Mouse (Mus musculus): Measurements from ENCODE around the gene Pigk. TPM values are rescaled to one million over a fixed set of nuclear protein-coding genes. Genes with fewer than 3 reads are reported as not detected.

The Pigk gene
- polyA plus RNA-seq, 1 experiment, result 0.65 TPM

GRCm38 (mm10) chr3:152925364-152925763 is 211.5 kb downstream of the Pigk start:
- TF ChIP-seq GATA1 (IDR thresholded peaks at IDR 0.05; ENCODE audit: low read length), result no peak
- no peak for TF ChIP-seq TAL1 (IDR thresholded peaks at IDR 0.05; ENCODE audit: low read length)
- Histone ChIP-seq H3K4me3 (replicated peaks) (no peak overlapping the region), H3K9me3 (ENCODE audit: control insufficient read depth, low read length) (no peaks in the 10 kb centered on the region), H3K36me3 (ENCODE audit: control insufficient read depth) (no peaks in the 10 kb centered on the region), H3K4me1 (ENCODE audit: control insufficient read depth) (peaks cover 13% of the 10 kb centered on the region), H3K27me3 (ENCODE audit: control insufficient read depth) (no peaks in the 10 kb centered on the region)

- no peaks in the 10 kb centered on the region for H3K27me3 ChIP-seq (ENCODE audit: control insufficient read depth)
- H3K4me3 ChIP-seq (replicated peaks), result no peak overlapping the region
- H3K9me3 ChIP-seq (ENCODE audit: control insufficient read depth, low read length), result no peaks in the 10 kb centered on the region
- TF ChIP-seq GATA1 (IDR thresholded peaks at IDR 0.05; ENCODE audit: low read length), result no peak
- TF ChIP-seq TAL1 (IDR thresholded peaks at IDR 0.05; ENCODE audit: low read length), result no peak
- H3K4me1 ChIP-seq (ENCODE audit: control insufficient read depth), result peaks cover 13% of the 10 kb centered on the region
- no peaks in the 10 kb centered on the region for H3K36me3 ChIP-seq (ENCODE audit: control insufficient read depth)
Observed at GRCm38 (mm10) chr3:152926166-152926565, 212.3 kb downstream of the Pigk start.

- Histone ChIP-seq H3K4me1 (ENCODE audit: control insufficient read depth) (peaks cover 13% of the 10 kb centered on the region), H3K36me3 (ENCODE audit: control insufficient read depth) (no peaks in the 10 kb centered on the region), H3K27me3 (ENCODE audit: control insufficient read depth) (no peaks in the 10 kb centered on the region), H3K9me3 (ENCODE audit: control insufficient read depth, low read length) (no peaks in the 10 kb centered on the region), H3K4me3 (replicated peaks) (no peak overlapping the region)
- TF ChIP-seq TAL1 (IDR thresholded peaks at IDR 0.05; ENCODE audit: low read length) (no peak), GATA1 (IDR thresholded peaks at IDR 0.05; ENCODE audit: low read length) (no peak)
Observed at GRCm38 (mm10) chr3:152928287-152928975, 214.5 kb downstream of the Pigk start.

- H3K4me3 ChIP-seq (replicated peaks), result peak overlapping the region; percentile 12
- peaks cover 13% of the 10 kb centered on the region for H3K4me1 ChIP-seq (ENCODE audit: control insufficient read depth)
- H3K27me3 ChIP-seq (ENCODE audit: control insufficient read depth), result no peaks in the 10 kb centered on the region
- H3K9me3 ChIP-seq (ENCODE audit: control insufficient read depth, low read length), result no peaks in the 10 kb centered on the region
- TF ChIP-seq TAL1 (IDR thresholded peaks at IDR 0.05; ENCODE audit: low read length) (no peak), GATA1 (IDR thresholded peaks at IDR 0.05; ENCODE audit: low read length) (no peak)
- H3K36me3 ChIP-seq (ENCODE audit: control insufficient read depth), result no peaks in the 10 kb centered on the region
Observed at GRCm38 (mm10) chr3:152929256-152929787, 215.4 kb downstream of the Pigk start.

GRCm38 (mm10) chr3:152929788-152930281 is 215.9 kb downstream of the Pigk start:
- Histone ChIP-seq H3K27me3 (ENCODE audit: control insufficient read depth) (no peaks in the 10 kb centered on the region), H3K4me1 (ENCODE audit: control insufficient read depth) (peaks cover 13% of the 10 kb centered on the region), H3K9me3 (ENCODE audit: control insufficient read depth, low read length) (no peaks in the 10 kb centered on the region), H3K4me3 (replicated peaks) (peak overlapping the region; percentile 13), H3K36me3 (ENCODE audit: control insufficient read depth) (no peaks in the 10 kb centered on the region)
- TF ChIP-seq GATA1 (IDR thresholded peaks at IDR 0.05; ENCODE audit: low read length) (no peak), TAL1 (IDR thresholded peaks at IDR 0.05; ENCODE audit: low read length) (no peak)

- peaks cover 13% of the 10 kb centered on the region for H3K4me1 ChIP-seq (ENCODE audit: control insufficient read depth)
- H3K9me3 ChIP-seq (ENCODE audit: control insufficient read depth, low read length), result no peaks in the 10 kb centered on the region
- H3K36me3 ChIP-seq (ENCODE audit: control insufficient read depth), result no peaks in the 10 kb centered on the region
- no peak overlapping the region for H3K4me3 ChIP-seq (replicated peaks)
- TF ChIP-seq TAL1 (IDR thresholded peaks at IDR 0.05; ENCODE audit: low read length) (no peak), GATA1 (IDR thresholded peaks at IDR 0.05; ENCODE audit: low read length) (no peak)
- H3K27me3 ChIP-seq (ENCODE audit: control insufficient read depth), result no peaks in the 10 kb centered on the region
Observed at GRCm38 (mm10) chr3:152931354-152931753, 217.5 kb downstream of the Pigk start.

- no peaks in the 10 kb centered on the region for H3K27me3 ChIP-seq (ENCODE audit: control insufficient read depth)
- peaks cover 13% of the 10 kb centered on the region for H3K4me1 ChIP-seq (ENCODE audit: control insufficient read depth)
- H3K9me3 ChIP-seq (ENCODE audit: control insufficient read depth, low read length), result no peaks in the 10 kb centered on the region
- TF ChIP-seq TAL1 (IDR thresholded peaks at IDR 0.05; ENCODE audit: low read length), result no peak
- no peak for TF ChIP-seq GATA1 (IDR thresholded peaks at IDR 0.05; ENCODE audit: low read length)
- no peak overlapping the region for H3K4me3 ChIP-seq (replicated peaks)
- H3K36me3 ChIP-seq (ENCODE audit: control insufficient read depth), result no peaks in the 10 kb centered on the region
Observed at GRCm38 (mm10) chr3:152932096-152932495, 218.2 kb downstream of the Pigk start.

- TF ChIP-seq TAL1 (IDR thresholded peaks at IDR 0.05; ENCODE audit: low read length), result no peak
- TF ChIP-seq GATA1 (IDR thresholded peaks at IDR 0.05; ENCODE audit: low read length), result no peak
- Histone ChIP-seq H3K27me3 (ENCODE audit: control insufficient read depth) (no peaks in the 10 kb centered on the region), H3K36me3 (ENCODE audit: control insufficient read depth) (no peaks in the 10 kb centered on the region), H3K9me3 (ENCODE audit: control insufficient read depth, low read length) (no peaks in the 10 kb centered on the region), H3K4me3 (replicated peaks) (no peak overlapping the region), H3K4me1 (ENCODE audit: control insufficient read depth) (peaks cover 13% of the 10 kb centered on the region)
Observed at GRCm38 (mm10) chr3:152932544-152932943, 218.6 kb downstream of the Pigk start.

- Histone ChIP-seq H3K4me1 (ENCODE audit: control insufficient read depth) (peaks cover 11% of the 10 kb centered on the region), H3K9me3 (ENCODE audit: control insufficient read depth, low read length) (no peaks in the 10 kb centered on the region), H3K27me3 (ENCODE audit: control insufficient read depth) (no peaks in the 10 kb centered on the region), H3K36me3 (ENCODE audit: control insufficient read depth) (no peaks in the 10 kb centered on the region), H3K4me3 (replicated peaks) (no peak overlapping the region)
- no peak for TF ChIP-seq GATA1 (IDR thresholded peaks at IDR 0.05; ENCODE audit: low read length)
- no peak for TF ChIP-seq TAL1 (IDR thresholded peaks at IDR 0.05; ENCODE audit: low read length)
Observed at GRCm38 (mm10) chr3:152933737-152934136, 219.8 kb downstream of the Pigk start.

Measured in erythroblast, embryonic 14.5 days (primary cell).